Mouse (Mus musculus): ENCODE measurements around the gene Spats2l.

The Spats2l gene

GRCm38 (mm10) chr1:57824966-57825759 lies 51.2 kb downstream of the Spats2l start:
- DNase-seq (ENCODE audit: low spot score), result no peak

- DNase-seq (ENCODE audit: low spot score), result no peak
Observed at GRCm38 (mm10) chr1:57826245-57826644, 52.3 kb downstream of the Spats2l start.

GRCm38 (mm10) chr1:57833145-57833544 lies 59.2 kb downstream of the Spats2l start:
- no peak for DNase-seq (ENCODE audit: low spot score)

GRCm38 (mm10) chr1:57835128-57835527 lies 61.2 kb downstream of the Spats2l start:
- DNase-seq (ENCODE audit: low spot score), result no peak

GRCm38 (mm10) chr1:57836686-57837317 lies 62.8 kb downstream of the Spats2l start:
- no peak for DNase-seq (ENCODE audit: low spot score)

- peak; percentile 50 for DNase-seq (ENCODE audit: low spot score)
Observed at GRCm38 (mm10) chr1:57839863-57840262, 65.9 kb downstream of the Spats2l start.

GRCm38 (mm10) chr1:57845054-57845722 lies 71.2 kb downstream of the Spats2l start:
- DNase-seq (ENCODE audit: low spot score), result no peak

- no peak for DNase-seq (ENCODE audit: low spot score)
Observed at GRCm38 (mm10) chr1:57846856-57847698, 73.1 kb downstream of the Spats2l start.

GRCm38 (mm10) chr1:57849087-57849486 lies 75.1 kb downstream of the Spats2l start:
- no peak for DNase-seq (ENCODE audit: low spot score)

- no peak for DNase-seq (ENCODE audit: low spot score)
Observed at GRCm38 (mm10) chr1:57849916-57850315, 76.0 kb downstream of the Spats2l start.

GRCm38 (mm10) chr1:57851871-57852270 lies 77.9 kb downstream of the Spats2l start:
- no peak for DNase-seq (ENCODE audit: low spot score)

- peak; percentile 4 for DNase-seq (ENCODE audit: low spot score)
Observed at GRCm38 (mm10) chr1:57852562-57853271, 78.8 kb downstream of the Spats2l start.

- DNase-seq (ENCODE audit: low spot score), result no peak
Observed at GRCm38 (mm10) chr1:57857799-57858198, 83.8 kb downstream of the Spats2l start.

GRCm38 (mm10) chr1:57862024-57862423 lies 88.1 kb downstream of the Spats2l start:
- no peak for DNase-seq (ENCODE audit: low spot score)

GRCm38 (mm10) chr1:57868651-57869050 lies 94.7 kb downstream of the Spats2l start:
- DNase-seq (ENCODE audit: low spot score), result no peak

GRCm38 (mm10) chr1:57872006-57872405 lies 98.0 kb downstream of the Spats2l start:
- no peak for DNase-seq (ENCODE audit: low spot score)

- no peak for DNase-seq (ENCODE audit: low spot score)
Observed at GRCm38 (mm10) chr1:57873996-57874395, 100.0 kb downstream of the Spats2l start.

- DNase-seq (ENCODE audit: low spot score), result no peak
Observed at GRCm38 (mm10) chr1:57875109-57875508, 101.1 kb downstream of the Spats2l start.

- no peak for DNase-seq (ENCODE audit: low spot score)
Observed at GRCm38 (mm10) chr1:57875512-57875911, 101.5 kb downstream of the Spats2l start.

GRCm38 (mm10) chr1:57878957-57879356 lies 105.0 kb downstream of the Spats2l start:
- DNase-seq (ENCODE audit: low spot score), result no peak

- no peak for DNase-seq (ENCODE audit: low spot score)
Observed at GRCm38 (mm10) chr1:57884867-57885266, 110.9 kb downstream of the Spats2l start.
